Mouse (Mus musculus) adrenal gland, adult (tissue): ENCODE data around the gene Pgpep1.

Experiments
- DNase-seq, 2 experiments: peaks; one replicate each; pipeline ENCODE4 v3.0.0; 2022 to 2023; ENCODE audit warnings: low spot score in 1 of 2; ENCODE audit not compliant: inconsistent age in 2 of 2

The Pgpep1 gene

GRCm38 (mm10) chr8:70635527-70635926, 24.7 kb downstream of the Pgpep1 start:
- no peak for DNase-seq

DNA sequence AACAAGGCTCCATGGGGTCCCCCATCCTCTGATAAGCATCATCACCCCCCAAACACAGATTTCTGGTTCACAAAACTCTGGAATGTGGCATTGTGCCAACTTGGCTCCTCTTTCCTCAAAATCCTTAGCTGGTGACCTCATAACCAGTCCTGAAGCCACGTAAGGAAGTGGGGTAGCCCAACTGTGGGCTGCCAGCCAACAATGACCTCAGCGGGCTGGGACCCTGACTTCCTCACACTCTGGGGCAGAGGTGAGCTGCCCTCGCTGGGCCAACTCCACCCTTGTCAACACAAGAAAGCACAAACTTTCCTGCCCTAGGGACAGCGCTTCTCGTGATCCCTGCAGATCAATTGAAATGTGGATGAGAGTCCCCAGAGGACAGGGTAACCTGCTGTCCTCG, 26.1 kb downstream of the Pgpep1 start:
- peak; percentile 82 to 87 for DNase-seq

GRCm38 (mm10) chr8:70632346-70632892, 27.8 kb downstream of the Pgpep1 start, which contains the start of gene Gdf15:
TSS of gene Gdf15 (minus strand) at chr8:70632456.
- no peak for DNase-seq

GRCm38 (mm10) chr8:70631436-70631835, 28.8 kb downstream of the Pgpep1 start:
- DNase-seq = peak; percentile 64 to 72

GRCm38 (mm10) chr8:70630532-70631381, 29.4 kb downstream of the Pgpep1 start:
- DNase-seq = peak; percentile 89 to 91

DNA sequence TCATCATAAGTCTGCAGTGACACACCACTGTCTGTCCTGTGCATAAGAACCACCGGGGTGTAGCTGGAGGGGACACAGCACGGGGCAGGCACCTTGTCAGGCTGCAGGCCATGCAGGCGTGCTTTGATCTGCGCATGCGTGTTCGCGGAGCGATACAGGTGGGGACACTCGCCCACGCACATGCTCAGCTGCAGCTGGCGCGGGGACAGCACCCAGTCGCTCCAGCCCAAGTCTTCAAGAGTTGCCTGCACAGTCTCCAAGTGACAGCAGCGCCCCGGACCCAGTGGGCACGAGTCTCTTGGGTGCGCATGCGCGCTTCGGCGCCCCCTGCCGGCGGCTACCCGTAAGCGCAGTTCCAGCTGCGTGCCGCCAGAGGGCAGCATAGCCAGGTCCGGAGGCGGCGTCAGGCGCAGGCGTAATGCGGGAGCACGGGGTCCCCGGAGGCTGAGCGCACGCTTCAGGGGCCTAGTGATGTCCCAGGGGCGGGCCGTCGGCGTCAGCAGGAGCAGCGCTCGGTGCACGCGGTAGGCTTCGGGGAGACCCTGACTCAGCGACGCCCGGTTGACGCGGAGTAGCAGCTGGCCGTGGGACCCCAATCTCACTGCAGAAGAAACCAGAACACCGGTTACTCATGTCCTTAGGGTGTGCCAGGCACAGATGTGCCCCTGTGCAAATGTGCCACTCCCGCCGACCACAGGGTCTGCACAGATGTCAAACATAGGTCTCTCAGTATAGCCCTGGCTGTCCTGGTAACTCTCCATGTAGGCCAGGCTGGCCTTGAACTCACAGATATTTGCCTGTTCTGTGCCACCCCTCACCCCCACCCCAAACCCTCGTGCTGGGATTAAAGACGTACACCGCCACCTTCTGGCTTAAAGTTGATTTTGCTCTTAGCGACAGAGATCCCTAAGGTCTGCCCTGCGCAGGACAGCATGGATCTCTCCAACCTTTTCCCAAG, 30.3 kb downstream of the Pgpep1 start:
- peak; percentile 94 to 98 for DNase-seq

GRCm38 (mm10) chr8:70628986-70629490, 31.1 kb downstream of the Pgpep1 start:
- DNase-seq = no peak

DNA sequence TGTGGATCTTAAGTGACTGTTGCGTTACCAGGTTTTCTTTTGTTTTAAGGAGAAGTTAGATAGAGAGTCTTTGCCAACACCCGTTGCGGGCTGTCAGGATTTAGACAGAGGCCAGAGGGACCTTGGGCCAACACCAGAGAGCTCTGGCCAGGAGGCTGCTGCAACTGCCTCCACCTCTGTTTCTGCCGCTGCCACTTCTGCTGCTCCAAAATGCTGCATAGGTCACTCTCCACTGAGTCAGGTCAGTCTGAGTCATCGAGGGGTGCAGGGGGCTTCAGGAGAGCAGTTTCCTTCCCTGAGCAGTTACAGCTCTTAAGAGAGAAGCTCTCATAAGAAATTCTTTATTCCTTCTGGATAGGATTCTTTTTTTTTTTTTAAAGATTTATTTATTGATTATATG, 33.1 kb downstream of the Pgpep1 start:
- DNase-seq = no peak

- peak in 1 of 2 experiments; percentile 80 for DNase-seq
These were observed 35.1 kb downstream of the Pgpep1 start for GRCm38 (mm10) chr8:70625104-70625503.

DNA sequence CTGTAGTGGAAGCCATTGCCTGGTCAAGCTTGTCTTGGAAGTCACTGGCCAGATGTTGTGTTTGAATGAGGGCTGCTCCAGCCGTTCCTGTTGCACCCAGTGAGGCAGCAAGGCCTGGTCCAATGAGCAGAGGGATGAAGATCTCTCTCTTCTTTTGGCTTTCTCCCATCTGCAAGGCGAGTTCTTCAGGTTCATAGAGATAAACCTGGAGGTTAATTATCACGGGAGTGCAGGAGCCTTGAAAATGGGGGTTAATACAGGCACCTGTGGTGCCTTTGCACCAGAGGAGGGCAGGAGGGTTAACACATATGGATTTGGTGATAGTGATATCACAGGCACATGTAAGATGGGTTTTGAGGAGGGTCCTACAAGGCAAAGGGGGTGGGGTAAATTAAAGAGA, 38.0 kb downstream of the Pgpep1 start:
- DNase-seq = no peak

- DNase-seq = peak; percentile 58 to 73
These were observed 41.3 kb downstream of the Pgpep1 start for GRCm38 (mm10) chr8:70618888-70619334.

DNA sequence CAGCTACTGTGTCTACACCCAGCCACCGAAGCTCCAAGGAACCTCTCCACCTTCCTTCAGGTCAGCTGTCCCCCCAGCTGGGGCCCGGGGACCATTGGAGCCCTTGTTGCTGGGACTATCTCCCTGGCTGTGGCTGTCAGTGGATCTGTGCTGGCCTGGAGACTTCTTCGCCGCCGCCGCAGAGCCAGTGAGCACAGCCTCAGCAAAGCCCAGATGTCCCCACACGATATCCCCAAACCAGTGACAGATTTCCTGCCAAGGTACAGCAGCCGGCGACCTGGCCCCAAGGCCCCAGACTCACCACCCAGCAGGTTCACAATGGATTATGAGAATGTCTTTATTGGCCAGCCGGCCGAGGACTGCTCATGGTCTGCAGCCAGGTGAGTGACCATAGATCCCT, 42.2 kb downstream of the Pgpep1 start:
- no peak for DNase-seq

GRCm38 (mm10) chr8:70616645-70617044, 43.5 kb downstream of the Pgpep1 start:
- DNase-seq = no peak

- no peak for DNase-seq
These were observed 44.3 kb downstream of the Pgpep1 start, which contains the start of gene Lrrc25 for GRCm38 (mm10) chr8:70615894-70616293. TSS of gene Lrrc25 (plus strand) at chr8:70616155.

DNA sequence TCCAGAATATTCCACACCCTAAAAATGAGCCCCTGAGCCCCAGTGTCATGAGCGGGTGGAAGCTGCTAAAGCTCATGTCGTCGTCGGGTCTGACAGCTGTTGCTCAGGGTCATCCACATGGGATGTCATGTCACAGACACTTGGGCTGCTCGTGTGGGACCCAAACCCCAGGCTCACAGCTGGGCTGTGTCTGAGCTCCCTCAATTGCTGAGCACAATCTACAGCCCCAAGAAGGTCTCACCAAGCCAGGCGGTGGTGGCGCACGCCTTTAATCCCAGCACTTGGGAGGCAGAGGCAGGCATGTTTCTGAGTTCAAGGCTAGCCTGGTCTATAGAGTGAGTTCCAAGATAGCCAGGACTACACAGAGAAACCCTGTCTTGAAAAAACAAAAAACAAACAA, 44.9 kb downstream of the Pgpep1 start:
- no peak for DNase-seq

- DNase-seq = no peak
These were observed 45.7 kb downstream of the Pgpep1 start for GRCm38 (mm10) chr8:70614469-70614868.

DNA sequence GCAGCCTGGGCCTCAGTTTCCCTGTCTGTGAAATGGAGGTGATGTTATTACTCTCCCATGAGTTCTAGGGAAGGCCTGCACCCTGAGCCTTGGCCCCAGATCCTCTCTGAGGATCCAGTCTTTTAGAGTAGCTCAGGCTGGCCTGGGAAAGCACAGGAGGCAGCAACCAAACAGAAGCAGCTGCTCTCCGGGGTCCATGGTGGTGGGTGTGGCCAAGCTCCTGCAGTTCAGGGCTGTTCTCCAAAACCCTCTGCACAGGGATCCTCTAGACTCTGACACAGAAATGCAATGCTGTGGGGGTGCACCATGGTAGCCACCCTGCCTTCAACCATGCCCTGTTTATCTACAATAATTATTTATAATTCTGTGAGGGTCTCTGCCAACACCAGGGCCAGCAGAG, 46.4 kb downstream of the Pgpep1 start:
- DNase-seq = no peak

GRCm38 (mm10) chr8:70611849-70612248, 48.3 kb downstream of the Pgpep1 start:
- DNase-seq = peak; percentile 89 to 97

DNA sequence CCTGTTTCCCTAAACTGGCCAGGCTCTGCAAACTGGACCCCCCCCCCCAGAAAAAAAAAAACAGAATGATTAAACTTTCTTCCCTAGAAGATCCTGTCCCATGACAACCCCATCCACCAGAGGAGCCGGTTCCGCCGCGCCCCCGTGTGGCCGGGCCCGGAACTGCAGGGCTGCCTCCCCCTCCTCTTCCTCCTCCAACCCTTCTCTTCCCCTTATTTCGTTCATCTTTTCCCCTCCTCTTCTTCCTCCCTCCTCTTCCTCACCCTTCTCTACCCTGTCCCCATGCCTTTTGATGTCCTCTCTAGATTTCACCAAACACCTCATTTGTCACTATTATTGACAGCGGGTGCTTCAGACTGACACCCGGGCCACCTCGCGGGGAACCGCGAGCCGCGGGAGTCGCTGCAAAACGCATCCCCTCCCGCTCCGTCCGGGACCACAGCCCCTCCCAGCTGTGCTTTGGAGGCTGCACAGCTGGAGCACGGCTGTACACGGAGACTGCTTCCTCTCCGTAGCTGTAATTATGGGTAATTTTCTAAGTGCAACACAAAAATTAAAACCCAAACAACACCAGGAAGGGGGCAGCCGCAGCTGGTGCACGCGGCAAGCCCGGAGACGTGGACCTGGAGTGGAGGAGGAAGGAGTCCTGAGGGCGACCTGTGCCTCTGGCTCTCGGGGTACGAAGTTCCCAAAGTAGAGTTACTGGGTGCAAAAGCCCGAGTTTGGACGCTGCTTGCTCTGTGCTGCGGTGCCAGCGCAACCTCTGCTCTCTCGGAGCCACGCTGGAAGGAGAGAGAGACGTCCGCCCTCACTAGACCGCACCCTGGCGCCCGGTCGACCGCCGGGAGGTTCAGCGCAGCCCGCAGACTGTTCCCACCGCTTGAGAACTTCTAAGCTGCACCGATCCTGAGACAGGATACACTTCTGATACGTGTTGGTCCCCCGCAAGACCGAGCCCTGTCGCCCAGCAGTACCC, 49.1 kb downstream of the Pgpep1 start:
- peak; percentile 87 to 94 for DNase-seq
